Mouse (Mus musculus): ENCODE results near the gene Kazn. TPM values are rescaled to one million over a fixed set of nuclear protein-coding genes. Genes with fewer than 3 reads are reported as not detected.

Kazn gene
- polyA plus RNA-seq, 1 experiment from 2014 or later: 16.4 TPM

DNA sequence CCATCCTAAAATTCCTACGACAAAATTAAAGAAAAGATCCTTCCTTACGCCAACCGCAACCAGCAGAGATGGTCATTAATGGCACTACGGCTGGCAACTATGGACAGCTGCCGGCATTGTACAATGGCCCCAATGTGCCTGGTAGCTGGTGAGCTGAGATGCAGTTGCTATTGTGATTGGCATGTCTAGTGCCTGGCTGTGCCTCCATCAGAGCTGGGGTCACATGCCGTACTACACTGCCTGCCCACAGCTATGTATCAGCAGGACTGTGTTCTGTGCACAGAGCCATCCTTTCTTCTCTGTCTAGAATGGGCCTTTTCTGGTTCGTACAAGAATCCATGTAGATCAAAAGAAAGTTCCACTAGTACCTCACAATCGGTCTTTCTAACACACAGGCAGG lies 49.2 kb downstream of the Kazn start:
- peaks cover 8% of the 10 kb centered on the region; the same call in 1 of the 2 replicates for H3K4me1 ChIP-seq
- no peak overlapping the region for H3K9ac ChIP-seq
- no peak for ATAC-seq (ENCODE audit: insufficient number of reproducible peaks, low FRiP score, low TSS enrichment, low read depth)
- no peak overlapping the region for H3K4me3 ChIP-seq (replicated peaks)
- H3K4me2 ChIP-seq (replicated peaks): no peak overlapping the region
- H3K27me3 ChIP-seq: no peaks in the 10 kb centered on the region
- no peaks in the 10 kb centered on the region for H3K9me3 ChIP-seq (replicated peaks)
- H3K27ac ChIP-seq (replicated peaks): no peak overlapping the region
- no peaks in the 10 kb centered on the region for H3K36me3 ChIP-seq
- 91% methylated on average over 8 of the region's 8 CpGs for WGBS

DNA sequence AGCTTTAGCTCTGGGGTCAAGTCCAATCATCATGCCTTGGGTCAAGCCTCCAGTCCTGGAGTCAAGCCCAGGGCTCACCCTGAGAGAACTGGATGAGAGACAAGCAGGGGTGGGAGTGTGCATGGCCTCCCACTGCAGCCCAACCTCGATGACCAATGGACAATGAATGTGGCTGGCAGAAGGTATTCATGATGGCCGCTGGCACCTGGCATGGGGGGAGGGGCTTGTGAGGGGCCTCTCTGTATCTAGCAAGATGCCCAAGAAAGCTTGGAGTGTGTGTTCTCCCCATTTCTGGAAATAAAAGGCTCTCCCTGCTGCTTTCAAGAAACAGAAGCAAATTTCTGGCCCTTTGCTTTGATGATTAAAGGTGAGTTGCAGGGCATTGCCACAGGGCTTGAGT lies 50.7 kb downstream of the Kazn start:
- H3K9me3 ChIP-seq (replicated peaks): no peaks in the 10 kb centered on the region
- no peak overlapping the region for H3K4me2 ChIP-seq (replicated peaks)
- H3K27me3 ChIP-seq: no peaks in the 10 kb centered on the region
- ATAC-seq (ENCODE audit: insufficient number of reproducible peaks, low FRiP score, low TSS enrichment, low read depth): no peak
- H3K4me3 ChIP-seq (replicated peaks): no peak overlapping the region
- no peak overlapping the region for H3K9ac ChIP-seq
- H3K27ac ChIP-seq (replicated peaks): no peak overlapping the region
- 70% methylated on average over 2 of the region's 2 CpGs for WGBS
- no peaks in the 10 kb centered on the region for H3K36me3 ChIP-seq
- peaks cover 7% of the 10 kb centered on the region for H3K4me1 ChIP-seq

DNA sequence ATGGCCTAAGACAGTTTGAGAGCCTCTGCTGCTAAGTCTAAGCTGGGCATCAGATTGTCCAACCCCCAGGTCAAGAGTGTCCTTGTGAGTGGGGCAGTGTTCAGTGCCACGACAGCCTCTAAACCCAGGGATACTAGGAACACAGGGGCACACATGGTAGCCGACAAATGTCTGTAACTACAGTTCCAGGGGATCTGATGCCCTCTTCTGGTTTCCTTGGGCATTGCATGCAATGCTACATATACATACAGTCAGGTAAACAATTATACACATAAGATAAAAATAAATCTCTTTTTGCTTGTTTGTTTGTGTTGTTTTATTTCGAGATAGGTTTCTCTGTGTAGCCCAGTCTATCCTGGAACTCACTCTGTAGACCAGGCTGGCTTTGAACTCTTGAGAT lies 53.0 kb downstream of the Kazn start:
- 91% methylated on average over 3 of the region's 3 CpGs for WGBS
- Histone ChIP-seq H3K4me3 (replicated peaks) (no peak overlapping the region), H3K27ac (replicated peaks) (no peak overlapping the region), H3K9me3 (replicated peaks) (no peaks in the 10 kb centered on the region), H3K4me2 (replicated peaks) (no peak overlapping the region), H3K27me3 (no peaks in the 10 kb centered on the region), H3K4me1 (peaks cover 24% of the 10 kb centered on the region), H3K36me3 (no peaks in the 10 kb centered on the region), H3K9ac (no peak overlapping the region)
- ATAC-seq (ENCODE audit: insufficient number of reproducible peaks, low FRiP score, low TSS enrichment, low read depth): no peak

DNA sequence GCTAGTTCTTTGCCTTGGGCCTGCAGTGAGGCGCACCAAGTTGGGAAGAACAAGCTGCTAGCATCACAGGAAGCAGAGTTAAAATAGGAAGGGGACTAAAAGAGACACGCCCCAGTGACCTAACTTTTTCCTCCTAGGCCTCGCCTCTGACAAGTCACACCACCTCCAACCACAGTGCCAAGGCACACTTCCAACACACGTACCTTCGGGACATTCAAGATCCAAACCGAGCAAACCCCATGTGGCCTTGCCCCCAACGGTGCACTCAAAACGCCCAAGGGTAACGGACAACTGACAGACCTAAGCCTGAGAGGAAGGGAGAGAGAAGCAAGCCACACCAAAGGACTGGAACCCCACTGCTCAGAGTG lies 53.7 kb downstream of the Kazn start:
- H3K9ac ChIP-seq: no peak overlapping the region
- no peak overlapping the region for H3K4me2 ChIP-seq (replicated peaks)
- no peaks in the 10 kb centered on the region for H3K36me3 ChIP-seq
- H3K27me3 ChIP-seq: no peaks in the 10 kb centered on the region
- H3K4me3 ChIP-seq (replicated peaks): no peak overlapping the region
- peaks cover 30% of the 10 kb centered on the region for H3K4me1 ChIP-seq
- no peaks in the 10 kb centered on the region for H3K9me3 ChIP-seq (replicated peaks)
- no peak for ATAC-seq (ENCODE audit: insufficient number of reproducible peaks, low FRiP score, low TSS enrichment, low read depth)
- WGBS: 80% methylated on average over 9 of the region's 9 CpGs
- H3K27ac ChIP-seq (replicated peaks): no peak overlapping the region

DNA sequence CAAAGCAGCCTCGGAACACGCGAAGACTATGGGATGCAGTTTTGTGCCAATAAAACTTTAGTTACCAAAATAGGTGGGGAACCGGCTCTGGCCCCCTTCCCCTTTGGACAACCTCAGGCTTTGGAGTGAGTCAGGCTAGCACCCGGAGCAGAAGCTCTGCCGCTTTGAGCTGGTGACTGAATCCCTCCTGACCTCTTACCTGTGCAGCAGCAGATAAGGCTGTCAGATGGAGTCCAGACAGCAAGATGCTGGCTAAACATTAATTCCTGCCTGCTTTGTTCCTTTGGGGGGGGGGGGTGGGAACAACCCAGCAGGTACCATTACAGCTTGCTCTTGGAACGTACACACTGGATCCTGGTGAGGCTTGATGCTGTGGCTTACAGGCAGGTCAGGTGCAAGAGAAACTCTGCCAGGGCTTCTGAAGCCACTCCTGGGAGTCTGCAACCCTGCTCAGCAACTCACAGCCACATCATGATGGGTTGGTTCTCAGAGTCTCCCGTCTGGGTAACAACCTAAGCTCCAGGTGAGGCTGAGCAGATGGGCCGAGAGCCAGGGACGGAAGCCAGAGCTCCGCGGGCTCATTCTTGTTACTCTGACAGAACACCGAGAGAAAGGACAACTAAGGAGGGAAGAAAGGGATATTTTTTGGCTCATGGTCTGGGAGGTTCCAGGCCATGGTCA lies 54.2 kb downstream of the Kazn start:
- WGBS: 81% methylated on average over 13 of the region's 13 CpGs
- Histone ChIP-seq H3K4me3 (replicated peaks) (no peak overlapping the region), H3K4me2 (replicated peaks) (no peak overlapping the region), H3K27me3 (no peaks in the 10 kb centered on the region), H3K9me3 (replicated peaks) (no peaks in the 10 kb centered on the region), H3K36me3 (no peaks in the 10 kb centered on the region), H3K27ac (replicated peaks) (no peak overlapping the region), H3K4me1 (peaks cover 36% of the 10 kb centered on the region), H3K9ac (no peak overlapping the region)
- ATAC-seq (ENCODE audit: insufficient number of reproducible peaks, low FRiP score, low TSS enrichment, low read depth): no peak

DNA sequence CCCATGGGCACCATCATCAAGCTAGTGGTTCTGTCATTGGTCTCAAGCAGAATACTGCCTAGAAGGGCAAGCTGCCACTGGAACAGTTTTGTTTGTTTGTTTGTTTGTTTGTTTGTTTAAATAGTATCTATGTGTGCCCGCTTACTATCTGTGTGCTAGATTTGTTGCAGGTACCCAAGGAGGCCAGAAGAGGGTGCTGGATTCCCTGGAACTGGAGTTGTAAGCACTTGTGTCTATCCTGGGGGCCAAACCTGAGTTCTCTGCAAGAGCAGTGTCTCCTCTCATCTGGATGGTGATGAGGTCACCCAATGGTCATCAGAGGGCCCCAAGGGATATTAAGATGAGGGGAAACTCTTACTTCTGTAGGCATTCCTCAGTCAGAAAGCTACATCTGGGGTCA lies 55.6 kb downstream of the Kazn start:
- H3K9ac ChIP-seq: no peak overlapping the region
- H3K27ac ChIP-seq (replicated peaks): no peak overlapping the region
- no peak for ATAC-seq (ENCODE audit: insufficient number of reproducible peaks, low FRiP score, low TSS enrichment, low read depth)
- H3K4me3 ChIP-seq (replicated peaks): no peak overlapping the region
- no peak overlapping the region for H3K4me2 ChIP-seq (replicated peaks)
- no peaks in the 10 kb centered on the region for H3K36me3 ChIP-seq
- no peaks in the 10 kb centered on the region for H3K9me3 ChIP-seq (replicated peaks)
- H3K27me3 ChIP-seq: no peaks in the 10 kb centered on the region
- H3K4me1 ChIP-seq: peaks cover 43% of the 10 kb centered on the region
- WGBS: 83% methylated on average over 1 of the region's 1 CpGs

DNA sequence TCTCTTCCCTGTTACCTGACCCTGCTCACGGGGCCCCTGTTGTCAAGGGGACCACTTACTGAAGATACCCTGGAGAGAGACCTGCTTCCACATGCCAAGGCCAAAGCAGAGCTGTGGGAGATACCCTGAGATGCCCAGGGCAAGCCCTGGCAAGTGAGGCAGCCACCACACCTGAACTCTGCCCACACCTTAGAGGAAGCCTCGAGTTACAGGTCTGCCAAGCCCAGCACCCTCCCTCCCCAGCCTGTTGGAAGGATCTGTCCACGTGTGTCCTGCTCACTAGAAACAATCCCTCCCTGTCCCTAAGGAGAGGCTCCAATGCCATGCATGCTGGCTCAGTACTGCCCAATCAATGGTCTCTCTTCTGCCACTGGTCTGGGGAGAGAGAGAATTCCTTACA lies 56.2 kb downstream of the Kazn start:
- Histone ChIP-seq H3K27ac (replicated peaks) (no peak overlapping the region), H3K9ac (no peak overlapping the region), H3K9me3 (replicated peaks) (no peaks in the 10 kb centered on the region), H3K4me3 (replicated peaks) (no peak overlapping the region), H3K4me2 (replicated peaks) (no peak overlapping the region), H3K4me1 (peaks cover 43% of the 10 kb centered on the region), H3K36me3 (no peaks in the 10 kb centered on the region), H3K27me3 (no peaks in the 10 kb centered on the region)
- 57% methylated on average over 3 of the region's 3 CpGs for WGBS
- ATAC-seq (ENCODE audit: insufficient number of reproducible peaks, low FRiP score, low TSS enrichment, low read depth): no peak

DNA sequence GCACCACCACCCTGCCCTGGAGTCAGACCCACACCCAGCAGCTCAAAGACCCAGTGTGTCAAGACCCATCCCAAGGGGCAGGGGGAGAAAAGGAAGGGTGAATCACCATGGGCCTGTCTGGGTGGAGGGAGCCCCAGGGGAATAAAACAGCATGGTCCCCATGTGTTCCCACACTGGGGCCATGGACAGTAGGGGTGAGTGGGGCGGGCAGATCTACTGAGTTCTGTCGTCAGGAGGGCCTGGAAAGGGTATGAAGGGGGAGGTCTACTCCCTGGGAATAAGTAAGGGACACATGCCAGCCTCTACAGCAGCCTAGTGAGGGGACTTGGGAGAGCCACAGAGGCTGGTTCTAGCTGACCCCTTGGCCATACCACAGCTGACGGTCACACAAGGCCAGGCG lies 57.6 kb downstream of the Kazn start:
- no peak overlapping the region for H3K4me2 ChIP-seq (replicated peaks)
- no peak overlapping the region for H3K4me3 ChIP-seq (replicated peaks)
- no peak overlapping the region for H3K9ac ChIP-seq
- no peaks in the 10 kb centered on the region for H3K27me3 ChIP-seq
- no peak for ATAC-seq (ENCODE audit: insufficient number of reproducible peaks, low FRiP score, low TSS enrichment, low read depth)
- WGBS: 79% methylated on average over 4 of the region's 4 CpGs
- peaks cover 43% of the 10 kb centered on the region for H3K4me1 ChIP-seq
- no peaks in the 10 kb centered on the region for H3K36me3 ChIP-seq
- H3K9me3 ChIP-seq (replicated peaks): no peaks in the 10 kb centered on the region
- H3K27ac ChIP-seq (replicated peaks): no peak overlapping the region

DNA sequence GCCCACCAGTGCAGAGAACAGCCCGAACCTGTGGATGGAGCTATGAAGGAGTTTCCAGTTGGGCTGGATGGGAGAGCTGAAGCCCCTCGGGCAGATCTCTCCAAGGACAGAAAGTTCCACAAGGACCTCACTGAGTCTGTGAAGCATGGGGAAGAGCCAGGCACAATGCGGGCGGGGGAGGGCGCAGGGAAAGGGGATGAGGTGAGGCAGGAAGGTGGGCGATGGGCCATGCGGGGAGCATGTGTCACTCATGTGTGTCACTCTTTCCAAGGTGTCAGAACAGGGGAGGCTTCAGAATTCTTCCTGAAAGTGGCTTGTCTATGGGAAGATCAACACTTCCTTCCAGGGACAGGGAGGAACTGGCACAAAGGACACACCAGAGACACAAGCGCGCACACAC lies 58.3 kb downstream of the Kazn start:
- Histone ChIP-seq H3K4me1 (peaks cover 43% of the 10 kb centered on the region), H3K9me3 (replicated peaks) (no peaks in the 10 kb centered on the region), H3K36me3 (no peaks in the 10 kb centered on the region), H3K4me2 (replicated peaks) (no peak overlapping the region), H3K27me3 (no peaks in the 10 kb centered on the region), H3K9ac (no peak overlapping the region), H3K27ac (replicated peaks) (peak overlapping the region; percentile 75), H3K4me3 (replicated peaks) (no peak overlapping the region)
- 82% methylated on average over 9 of the region's 9 CpGs for WGBS
- no peak for ATAC-seq (ENCODE audit: insufficient number of reproducible peaks, low FRiP score, low TSS enrichment, low read depth)

DNA sequence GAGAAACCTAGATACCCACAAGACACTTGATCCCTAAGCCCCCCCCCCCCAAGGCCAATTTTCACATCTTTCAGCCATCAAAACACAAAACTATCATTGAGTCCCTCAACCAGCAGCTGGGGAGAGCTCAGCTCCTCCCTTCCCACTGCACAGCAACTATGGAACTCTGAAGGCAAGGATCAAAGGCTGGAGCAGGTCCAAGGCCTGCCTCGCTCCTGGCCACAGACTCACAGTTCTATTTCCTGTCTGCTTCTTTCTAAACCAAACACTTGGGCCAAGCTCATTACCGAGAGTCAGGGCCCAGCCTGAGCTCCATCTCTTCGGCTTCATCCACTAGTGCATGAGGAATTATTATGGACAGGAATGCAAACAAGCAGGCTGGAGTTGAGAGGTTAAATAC lies 58.9 kb downstream of the Kazn start:
- Histone ChIP-seq H3K4me2 (replicated peaks) (no peak overlapping the region), H3K4me3 (replicated peaks) (no peak overlapping the region), H3K9me3 (replicated peaks) (no peaks in the 10 kb centered on the region), H3K4me1 (peaks cover 43% of the 10 kb centered on the region), H3K9ac (no peak overlapping the region), H3K36me3 (no peaks in the 10 kb centered on the region), H3K27me3 (no peaks in the 10 kb centered on the region), H3K27ac (replicated peaks) (peak overlapping the region; percentile 75)
- 11% methylated on average over 3 of the region's 3 CpGs for WGBS
- ATAC-seq (ENCODE audit: insufficient number of reproducible peaks, low FRiP score, low TSS enrichment, low read depth): peak; percentile 47

DNA sequence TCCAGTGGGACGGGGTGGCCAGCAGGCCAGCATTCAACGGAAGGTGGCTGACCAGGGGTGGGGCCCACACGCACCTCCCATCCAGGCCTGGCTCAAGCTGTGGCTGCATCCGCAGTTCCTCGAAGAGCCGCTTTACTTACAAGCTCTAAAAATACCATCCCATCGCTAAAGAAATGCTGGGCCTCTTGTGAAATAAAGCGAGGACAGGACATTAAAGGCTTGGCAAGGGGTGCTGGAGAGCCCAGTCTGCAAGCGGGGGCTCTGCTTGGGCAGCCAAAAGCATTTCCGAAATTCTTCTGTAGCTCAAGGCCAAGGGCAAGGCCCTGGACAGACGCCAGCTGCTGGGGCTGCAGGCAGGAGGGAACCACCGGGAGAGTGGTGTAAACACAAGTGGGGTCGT lies 59.7 kb downstream of the Kazn start:
- Histone ChIP-seq H3K9ac (no peak overlapping the region), H3K4me1 (peaks cover 40% of the 10 kb centered on the region), H3K27me3 (no peaks in the 10 kb centered on the region), H3K4me2 (replicated peaks) (no peak overlapping the region), H3K27ac (replicated peaks) (peak overlapping the region; percentile 75), H3K36me3 (no peaks in the 10 kb centered on the region), H3K9me3 (replicated peaks) (no peaks in the 10 kb centered on the region), H3K4me3 (replicated peaks) (no peak overlapping the region)
- ATAC-seq (ENCODE audit: insufficient number of reproducible peaks, low FRiP score, low TSS enrichment, low read depth): no peak
- WGBS: 29% methylated on average over 13 of the region's 13 CpGs

DNA sequence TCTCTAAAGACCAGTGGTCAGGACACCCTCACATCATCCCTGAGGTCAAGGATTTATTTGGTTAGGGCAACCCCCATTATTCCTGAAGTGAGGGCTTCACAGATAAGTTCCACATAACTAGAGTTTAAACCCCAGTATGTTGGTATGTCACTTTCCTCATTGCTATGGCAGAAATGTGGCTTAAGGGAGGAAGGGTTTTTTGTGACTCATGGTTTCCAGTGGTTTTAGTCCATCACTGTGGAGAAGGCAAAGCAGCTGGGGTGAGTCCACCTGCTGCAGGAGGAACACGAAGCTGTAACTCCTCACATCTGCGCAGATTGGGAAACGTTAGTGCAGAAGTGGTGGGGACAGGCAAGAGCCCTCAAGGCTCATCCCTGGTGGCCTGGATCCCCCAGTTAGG lies 62.5 kb downstream of the Kazn start:
- 82% methylated on average over 3 of the region's 3 CpGs for WGBS
- Histone ChIP-seq H3K4me1 (peaks cover 42% of the 10 kb centered on the region), H3K27me3 (no peaks in the 10 kb centered on the region)

More for the DNA sequence above, 62.5 kb downstream of the Kazn start:
- Histone ChIP-seq H3K36me3 (no peaks in the 10 kb centered on the region), H3K4me2 (replicated peaks) (no peak overlapping the region), H3K4me3 (replicated peaks) (no peak overlapping the region), H3K27ac (replicated peaks) (no peak overlapping the region), H3K9me3 (replicated peaks) (no peaks in the 10 kb centered on the region), H3K9ac (no peak overlapping the region)
- ATAC-seq (ENCODE audit: insufficient number of reproducible peaks, low FRiP score, low TSS enrichment, low read depth): no peak
